Mouse (Mus musculus) G1E (cell line): ENCODE measurements around the gene B3gnt6. TPM values are rescaled to one million over a fixed set of nuclear protein-coding genes. Genes with fewer than 3 reads are reported as not detected.

Source experiments
- ATAC-seq: 2 replicates; pipeline ENCODE4 v1.8.0; 2016; ENCODE audit warnings: mild to moderate bottlenecking; ENCODE audit not compliant: insufficient number of reproducible peaks, poor library complexity, low FRiP score, severe bottlenecking; ENCODE audit errors: extremely low read depth
- DNase-seq: peaks from one replicate; pipeline ENCODE4 v3.0.0; 2012; ENCODE audit warnings: low spot score
- H3K27me3 ChIP-seq: 2 replicates; pipeline ENCODE4 v1.6.1; 2012; ENCODE audit warnings: mild to moderate bottlenecking, low read length, inconsistent platforms; ENCODE audit not compliant: insufficient read depth
- H3K36me3 ChIP-seq: replicated peaks from 2 replicates; pipeline ENCODE3; 2012; ENCODE audit warnings: mild to moderate bottlenecking, inconsistent platforms
- H3K4me1 ChIP-seq: 2 replicates; pipeline ENCODE4 v1.6.1; 2012; ENCODE audit warnings: low read depth, low read length, inconsistent platforms, mixed read lengths; ENCODE audit not compliant: insufficient read depth
- H3K4me3 ChIP-seq: 2 replicates; pipeline ENCODE4 v1.5.1; 2012; ENCODE audit warnings: low read depth, mild to moderate bottlenecking, inconsistent platforms, low read length, moderate library complexity, mixed read lengths
- H3K9me3 ChIP-seq: replicated peaks from 2 replicates; pipeline ENCODE4 v1.6.1; 2012; ENCODE audit warnings: inconsistent platforms
- CTCF ChIP-seq: IDR thresholded peaks from 2 replicates; pipeline ENCODE4 v1.5.1; 2012; ENCODE audit warnings: low read depth, low read length, inconsistent platforms, mixed read lengths
- GATA1 ChIP-seq: IDR thresholded peaks from 2 replicates; pipeline ENCODE4 v1.6.1; 2012; ENCODE audit warnings: borderline replicate concordance, low read length, inconsistent platforms, mixed read lengths
- GATA2 ChIP-seq: IDR thresholded peaks from 2 replicates; pipeline ENCODE4 v1.6.1; 2012; ENCODE audit warnings: low read depth, low read length, inconsistent platforms, borderline replicate concordance
- POLR2AphosphoS5 ChIP-seq: IDR thresholded peaks from 2 replicates; pipeline ENCODE4 v1.6.1; 2012; ENCODE audit warnings: low read depth, low read length, inconsistent platforms; ENCODE audit not compliant: insufficient replicate concordance
- TAL1 ChIP-seq: conservative IDR thresholded peaks from 2 replicates; pipeline ENCODE4 v1.6.1; 2012; ENCODE audit warnings: low read depth, low read length, inconsistent platforms, mixed read lengths
- polyA plus RNA-seq: library from polyadenylated mRNA; stranded (reverse); fragments of >175 nt; gene quantifications from 2 replicates; pipeline ENCODE4 v1.2.3, GENCODE M21; 2012
- total RNA-seq, 2 experiments: library from RNA; stranded (forward) in 1 of 2; stranded (reverse) in 1 of 2; fragments of 200-1000 nt in 1 of 2; fragments of >200 nt in 1 of 2; fragmentation: Nextera tagmentation in 1 of 2; gene quantifications; 2 replicates each; pipeline ENCODE4 v1.2.3; 2014 to 2017

B3gnt6 gene
- total RNA-seq (2014; fragmentation: Nextera tagmentation) = not detected in 2 replicates
- 0.11 and 0.17 TPM in 2 replicates for total RNA-seq (2017)
- 0.03 and 0.09 TPM in 2 replicates for polyA plus RNA-seq

DNA sequence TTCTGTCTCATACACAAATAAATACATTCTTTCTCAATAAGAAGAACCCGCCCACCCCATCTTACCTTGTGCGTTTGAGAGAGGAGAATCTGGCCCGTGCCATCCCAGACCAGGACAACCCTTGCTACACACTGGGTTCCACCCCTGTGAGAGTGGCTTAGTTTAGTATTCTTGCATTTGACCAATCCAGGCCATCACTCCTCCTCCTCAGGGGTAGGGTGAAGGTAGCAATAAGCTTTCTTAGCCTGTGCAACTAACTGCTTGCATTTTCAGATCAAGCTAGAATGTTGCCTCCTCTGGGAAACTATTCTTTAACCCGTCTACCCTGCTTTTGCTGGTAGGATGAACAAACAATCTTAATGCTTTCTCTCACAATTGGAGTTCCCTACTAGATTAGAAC lies at the start of gene B3gnt6:
TSS of gene B3gnt6 (minus strand) at position 101 of the 400 bp plus-strand sequence.
- Histone ChIP-seq H3K36me3 (no peaks in the 10 kb centered on the region), H3K9me3 (no peaks in the 10 kb centered on the region), H3K4me3 (no peak within 1 kb of the TSS), H3K27me3 (peaks cover 7% of the 10 kb centered on the region; the same call in 1 of the 2 replicates), H3K4me1 (no peaks in the 10 kb centered on the region; the same call in 1 of the 2 replicates)
- ATAC-seq (no peak), DNase-seq (no peak)
- no peak for TF ChIP-seq TAL1

DNA sequence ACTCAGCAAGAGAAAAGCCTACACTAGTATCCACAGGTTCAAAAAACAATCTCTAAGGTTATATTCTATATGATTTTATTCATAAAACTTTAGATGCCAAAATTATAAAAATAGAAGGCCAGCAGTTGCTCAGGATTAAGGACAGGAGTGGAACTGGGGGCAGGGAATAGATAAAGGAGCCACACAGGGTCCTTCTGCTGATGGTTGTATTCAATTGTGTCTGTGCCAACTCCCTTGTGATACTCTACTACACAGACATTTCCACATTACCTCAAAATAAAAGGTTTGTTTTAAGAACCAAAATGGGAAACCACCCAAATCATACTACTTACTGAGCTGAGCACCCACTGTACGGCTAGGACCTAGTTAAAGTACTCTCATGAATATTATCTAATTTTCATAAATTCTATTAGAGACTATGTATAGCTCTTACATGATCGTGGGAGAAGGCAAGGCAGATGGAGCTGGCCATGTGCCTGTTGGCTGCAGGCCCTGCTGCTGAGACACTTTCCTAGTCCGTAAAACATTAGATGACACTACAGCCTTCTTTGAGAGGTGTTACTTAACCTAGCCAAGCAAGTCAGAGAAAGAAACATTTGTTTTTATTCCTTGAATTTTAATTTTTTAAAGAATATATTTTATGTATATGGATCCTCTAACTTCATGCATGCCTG lies 37.5 kb upstream of the B3gnt6 start:
- Histone ChIP-seq H3K4me1 (no peaks in the 10 kb centered on the region), H3K4me3 (no peak overlapping the region), H3K9me3 (no peaks in the 10 kb centered on the region), H3K27me3 (no peaks in the 10 kb centered on the region), H3K36me3 (peaks cover 36% of the 10 kb centered on the region)
- TF ChIP-seq GATA2 (no peak), CTCF (no peak), TAL1 (no peak)
- DNase-seq (no peak), ATAC-seq (no peak)

GRCm38 (mm10) chr7:98223796-98224195 lies 24.5 kb upstream of the B3gnt6 start:
- Histone ChIP-seq H3K4me1 (no peaks in the 10 kb centered on the region), H3K9me3 (no peaks in the 10 kb centered on the region), H3K27me3 (no peaks in the 10 kb centered on the region), H3K36me3 (peaks cover 65% of the 10 kb centered on the region), H3K4me3 (no peak overlapping the region)
- no peak for ATAC-seq
- no peak for TF ChIP-seq CTCF
- no peak for TF ChIP-seq GATA2
- TF ChIP-seq GATA1 = no peak
- TF ChIP-seq TAL1 = no peak
- DNase-seq = no peak

GRCm38 (mm10) chr7:98216713-98217112 lies 17.4 kb upstream of the B3gnt6 start:
- Histone ChIP-seq H3K9me3 (no peaks in the 10 kb centered on the region), H3K4me1 (no peaks in the 10 kb centered on the region), H3K36me3 (peaks cover 67% of the 10 kb centered on the region), H3K27me3 (no peaks in the 10 kb centered on the region), H3K4me3 (no peak overlapping the region)
- ATAC-seq = no peak
- no peak for TF ChIP-seq POLR2AphosphoS5
- TF ChIP-seq TAL1 = no peak
- TF ChIP-seq GATA2 = no peak
- TF ChIP-seq GATA1 = no peak
- no peak for TF ChIP-seq CTCF
- no peak for DNase-seq

DNA sequence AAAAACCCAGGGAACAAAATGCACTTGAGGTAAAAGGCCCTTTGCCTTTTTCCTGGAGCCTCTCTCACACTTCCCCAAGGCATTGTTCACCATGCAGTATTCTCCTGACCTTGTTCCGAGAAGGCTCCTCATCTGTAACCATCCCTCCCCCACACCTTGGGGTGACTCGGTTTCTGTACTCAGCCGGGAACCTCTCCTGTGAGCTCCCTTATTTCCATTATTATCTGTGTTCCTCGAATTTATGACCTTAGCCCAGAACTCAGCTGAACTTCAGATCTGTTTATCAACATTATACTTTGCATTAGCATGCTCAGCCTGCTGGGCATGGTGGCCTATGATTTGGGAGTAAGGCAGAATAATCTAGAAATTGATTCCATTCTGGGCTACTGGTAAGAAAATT lies 3.7 kb upstream of the B3gnt6 start:
- DNase-seq = no peak
- no peak for TF ChIP-seq GATA1
- no peak for TF ChIP-seq GATA2
- no peak for TF ChIP-seq TAL1
- TF ChIP-seq CTCF = no peak
- TF ChIP-seq POLR2AphosphoS5 = no peak
- H3K36me3 ChIP-seq = no peaks in the 10 kb centered on the region
- ATAC-seq = no peak
- H3K9me3 ChIP-seq = no peaks in the 10 kb centered on the region
- H3K4me1 ChIP-seq = no peaks in the 10 kb centered on the region; the same call in 1 of the 2 replicates
- peaks cover 4% of the 10 kb centered on the region; the same call in 1 of the 2 replicates for H3K27me3 ChIP-seq
- H3K4me3 ChIP-seq = no peak overlapping the region

DNA sequence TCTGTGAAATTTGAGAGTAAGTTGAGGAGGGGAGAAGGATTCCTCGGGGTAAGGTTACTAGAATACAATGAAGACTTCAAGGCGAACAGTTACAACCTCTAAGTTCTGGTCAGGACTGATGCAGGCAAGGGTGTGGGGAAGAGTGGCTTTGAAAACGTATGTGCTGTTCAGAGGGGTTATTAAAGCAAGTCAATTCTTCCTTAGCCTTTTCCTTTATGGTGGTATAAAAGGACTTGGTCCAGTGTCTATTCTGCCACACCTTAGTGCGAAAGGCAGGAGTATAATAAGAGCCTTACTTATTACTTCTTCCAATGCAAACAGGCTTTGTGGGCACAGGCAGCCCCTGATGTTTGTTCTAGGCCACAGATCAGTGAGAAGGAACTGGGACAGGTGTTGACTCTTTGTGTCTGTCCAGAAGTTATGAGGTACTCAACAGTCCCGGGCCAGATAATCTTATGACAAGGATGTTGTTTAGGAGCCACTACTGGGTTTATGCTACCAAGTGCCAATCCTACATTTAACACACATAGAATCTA lies 2.3 kb upstream of the B3gnt6 start:
- Histone ChIP-seq H3K4me1 (no peaks in the 10 kb centered on the region; the same call in 1 of the 2 replicates), H3K9me3 (no peaks in the 10 kb centered on the region), H3K36me3 (no peaks in the 10 kb centered on the region), H3K4me3 (no peak overlapping the region), H3K27me3 (peaks cover 6% of the 10 kb centered on the region; the same call in 1 of the 2 replicates)
- no peak for TF ChIP-seq GATA1
- no peak for TF ChIP-seq GATA2
- no peak for TF ChIP-seq TAL1
- no peak for TF ChIP-seq CTCF
- TF ChIP-seq POLR2AphosphoS5 = no peak
- no peak for DNase-seq
- ATAC-seq = no peak
